Mouse (Mus musculus) forebrain, embryonic 11.5 days (tissue): Measurements from ENCODE around the gene Sema3e. TPM values are rescaled to one million over a fixed set of nuclear protein-coding genes. Genes with fewer than 3 reads are reported as not detected.

Experiments
- ATAC-seq: fragments of 200-750 bp; cut with Nextera tagmentation; replicated peaks from 2 replicates; pipeline ENCODE4 v1.8.0; 2017; ENCODE audit warnings: moderate TSS enrichment; ENCODE audit not compliant: low FRiP score
- DNase-seq: peaks from one replicate; pipeline ENCODE4 v3.0.0-alpha.2; 2017; ENCODE audit warnings: low spot score
- H3K27ac ChIP-seq: fragments of 300-500 bp; sonication (generic); 2 replicates; pipeline ENCODE4 v1.5.1; 2014; ENCODE audit warnings: low read depth, low read length
- H3K27me3 ChIP-seq: fragments of 300-500 bp; sonication (generic); 2 replicates; pipeline ENCODE4 v1.6.1; 2014; ENCODE audit warnings: mild to moderate bottlenecking, low read length, mixed read lengths; ENCODE audit not compliant: control insufficient read depth, insufficient read depth
- H3K36me3 ChIP-seq: fragments of 300-500 bp; sonication (generic); 2 replicates; pipeline ENCODE4 v1.6.1; 2014; ENCODE audit warnings: mild to moderate bottlenecking, low read length, moderate library complexity, mixed read lengths; ENCODE audit not compliant: control insufficient read depth, insufficient read depth
- H3K4me1 ChIP-seq: fragments of 300-500 bp; sonication (generic); replicated peaks from 2 replicates; pipeline ENCODE4 v1.6.1; 2014; ENCODE audit warnings: low read length, mixed read lengths; ENCODE audit not compliant: control insufficient read depth, insufficient read depth
- H3K4me2 ChIP-seq: fragments of 300-500 bp; sonication (generic); 2 replicates; pipeline ENCODE4 v1.6.1; 2014; ENCODE audit warnings: low read depth, mild to moderate bottlenecking, low read length, moderate library complexity, mixed read lengths; ENCODE audit not compliant: severe bottlenecking
- H3K4me3 ChIP-seq: fragments of 300-500 bp; sonication (generic); 2 replicates; pipeline ENCODE4 v1.5.1; 2014; ENCODE audit warnings: low read depth, low read length
- H3K9ac ChIP-seq: fragments of 300-500 bp; sonication (generic); 2 replicates; pipeline ENCODE4 v1.6.1; 2014; ENCODE audit warnings: low read length
- H3K9me3 ChIP-seq: fragments of 300-500 bp; sonication (generic); 2 replicates; pipeline ENCODE4 v1.6.1; 2016; ENCODE audit warnings: low read length, mixed read lengths; ENCODE audit not compliant: control insufficient read depth
- WGBS: fragments of 180-500 bp; shearing (Covaris S2); extraction: QIAGEN DNeasy Blood & Tissue Kit; methylation state at CpG from one replicate; pipeline ENCODE4 v1.1.7; 2014; 5-methylcytosine and 5-hydroxymethylcytosine counted together
- polyA plus RNA-seq: library from polyadenylated mRNA; unstranded; fragments of >200 nt; fragmentation: Nextera tagmentation; extraction: Ambion mirVana; gene quantifications from 2 replicates; pipeline ENCODE4 v1.2.1, GENCODE M21; 2014

Sema3e gene
- polyA plus RNA-seq, 1 experiment from 2014 or later: 1.1 TPM

GRCm38 (mm10) chr5:14138725-14139124 is 113.6 kb downstream of the Sema3e start:
- peak; percentile 68; the same call in 1 of the 2 replicates for ATAC-seq

GRCm38 (mm10) chr5:14162579-14162978 is 137.5 kb downstream of the Sema3e start:
- H3K9me3 ChIP-seq: no peaks in the 10 kb centered on the region
- no peaks in the 10 kb centered on the region for H3K27me3 ChIP-seq
- H3K9ac ChIP-seq: no peak overlapping the region
- no peak overlapping the region for H3K27ac ChIP-seq
- DNase-seq (no peak), ATAC-seq (no peak)
- WGBS: 89% methylated on average over 5 of the region's 5 CpGs
- H3K4me2 ChIP-seq: no peak overlapping the region
- no peaks in the 10 kb centered on the region for H3K4me1 ChIP-seq
- no peak overlapping the region for H3K4me3 ChIP-seq
- H3K36me3 ChIP-seq: no peaks in the 10 kb centered on the region

More at GRCm38 (mm10) chr5:14138725-14139124, 113.6 kb downstream of the Sema3e start:
- H3K27ac ChIP-seq: no peak overlapping the region
- no peak for DNase-seq
- 83% methylated on average over 1 of the region's 1 CpGs for WGBS
- H3K4me1 ChIP-seq: no peaks in the 10 kb centered on the region
- no peaks in the 10 kb centered on the region for H3K27me3 ChIP-seq
- no peak overlapping the region for H3K4me2 ChIP-seq
- no peak overlapping the region for H3K4me3 ChIP-seq
- no peaks in the 10 kb centered on the region for H3K9me3 ChIP-seq
- H3K36me3 ChIP-seq: no peaks in the 10 kb centered on the region
- H3K9ac ChIP-seq: no peak overlapping the region

DNA sequence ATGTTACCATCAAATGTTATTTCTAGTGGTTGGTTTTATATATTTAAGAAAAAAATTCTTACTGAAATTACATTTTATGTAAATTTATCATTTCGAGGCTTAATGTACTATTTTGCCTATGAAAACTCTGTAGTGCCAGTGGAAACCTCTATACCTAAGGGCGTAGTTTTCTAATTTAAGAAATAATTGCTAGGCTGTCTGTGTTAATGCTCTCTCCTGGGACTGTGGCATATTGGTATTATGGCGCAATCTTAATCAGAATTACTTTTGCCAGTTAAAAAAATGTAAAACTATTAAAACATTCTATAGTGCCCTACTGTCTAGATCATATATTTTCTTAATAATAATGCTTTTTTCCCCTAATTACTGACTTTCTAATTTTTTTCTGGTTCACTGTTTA is 138.2 kb downstream of the Sema3e start:
- no peaks in the 10 kb centered on the region for H3K4me1 ChIP-seq
- no peak overlapping the region for H3K4me2 ChIP-seq
- H3K9me3 ChIP-seq: no peaks in the 10 kb centered on the region
- DNase-seq (no peak), ATAC-seq (no peak)
- 93% methylated on average over 3 of the region's 3 CpGs for WGBS
- H3K4me3 ChIP-seq: no peak overlapping the region
- H3K27ac ChIP-seq: no peak overlapping the region
- no peaks in the 10 kb centered on the region for H3K36me3 ChIP-seq
- no peak overlapping the region for H3K9ac ChIP-seq
- H3K27me3 ChIP-seq: no peaks in the 10 kb centered on the region

DNA sequence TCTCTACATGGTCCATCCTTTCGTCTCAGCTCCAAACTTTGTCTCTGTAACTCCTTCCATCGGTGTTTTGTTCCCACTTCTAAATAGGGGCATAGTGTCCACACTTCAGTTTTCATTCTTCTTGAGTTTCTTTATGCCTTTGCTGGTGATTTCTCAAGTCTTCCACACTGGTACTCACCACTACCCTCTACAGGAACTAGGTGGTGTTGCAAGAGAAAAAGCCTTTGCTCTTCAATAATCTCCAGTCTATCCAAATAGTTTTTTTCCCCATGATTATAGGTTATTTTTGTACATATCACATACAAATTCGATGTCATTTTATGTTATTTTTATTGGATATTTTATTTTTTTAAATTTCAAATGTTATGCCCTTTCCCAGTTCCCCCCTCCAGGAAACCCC is 142.7 kb downstream of the Sema3e start:
- 60% methylated on average over 3 of the region's 3 CpGs for WGBS
- no peak overlapping the region for H3K4me3 ChIP-seq
- DNase-seq: no peak
- no peak overlapping the region for H3K4me2 ChIP-seq
- H3K27ac ChIP-seq: no peak overlapping the region
- no peak overlapping the region for H3K9ac ChIP-seq
- no peaks in the 10 kb centered on the region for H3K27me3 ChIP-seq
- H3K9me3 ChIP-seq: no peaks in the 10 kb centered on the region
- no peaks in the 10 kb centered on the region for H3K36me3 ChIP-seq
- no peak for ATAC-seq
- H3K4me1 ChIP-seq: no peaks in the 10 kb centered on the region

DNA sequence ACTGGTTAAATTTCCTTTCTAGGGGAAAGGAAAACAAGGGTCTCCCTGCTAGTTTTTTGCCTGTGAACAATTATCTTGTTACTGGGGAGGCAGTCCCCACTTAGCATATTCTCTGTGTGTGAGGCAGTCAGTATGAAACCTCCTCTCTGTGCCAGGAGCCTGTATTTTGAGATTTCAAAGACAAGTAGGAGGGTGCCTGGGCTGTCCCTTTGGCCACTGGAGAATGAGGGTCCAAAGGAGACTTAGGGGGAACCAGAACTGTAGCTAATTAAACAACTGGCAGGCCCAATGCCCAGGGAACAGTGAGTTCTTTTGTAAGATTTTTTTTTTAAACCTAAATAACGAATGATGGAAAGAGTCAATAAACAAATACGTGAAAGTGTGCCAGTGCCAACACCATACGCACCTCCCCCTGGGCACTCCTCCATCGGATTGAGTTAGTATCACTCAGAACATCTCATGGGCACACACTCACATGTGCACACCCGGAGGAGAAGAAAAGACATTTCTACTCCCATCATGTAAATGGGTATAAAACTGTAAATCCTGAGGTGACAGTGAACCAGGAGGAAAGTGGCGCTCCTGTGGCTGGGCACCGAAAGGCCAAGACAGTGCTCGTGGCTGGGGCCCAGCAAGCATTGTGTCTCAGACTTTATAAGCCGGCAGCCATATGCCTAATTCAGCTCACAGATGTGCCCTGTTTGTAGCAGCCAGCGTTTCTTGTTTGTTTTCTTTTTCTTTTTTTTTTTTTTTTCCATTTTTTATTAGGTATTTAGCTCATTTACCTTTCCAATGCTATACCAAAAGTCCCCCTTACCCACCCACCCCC is 148.5 kb downstream of the Sema3e start:
- 85% methylated on average over 10 of the region's 10 CpGs for WGBS
- no peak overlapping the region for H3K4me3 ChIP-seq

GRCm38 (mm10) chr5:14180571-14180970 is 155.5 kb downstream of the Sema3e start:
- no peak overlapping the region for H3K4me3 ChIP-seq
- H3K36me3 ChIP-seq: no peaks in the 10 kb centered on the region
- H3K27me3 ChIP-seq: no peaks in the 10 kb centered on the region
- H3K9ac ChIP-seq: no peak overlapping the region
- DNase-seq (no peak), ATAC-seq (no peak)
- H3K9me3 ChIP-seq: no peaks in the 10 kb centered on the region
- H3K27ac ChIP-seq: no peak overlapping the region
- no peak overlapping the region for H3K4me2 ChIP-seq
- WGBS: 83% methylated on average over 10 of the region's 10 CpGs
- no peaks in the 10 kb centered on the region for H3K4me1 ChIP-seq

More for the DNA sequence above, 148.5 kb downstream of the Sema3e start:
- H3K9me3 ChIP-seq: no peaks in the 10 kb centered on the region
- H3K4me2 ChIP-seq: no peak overlapping the region
- no peak overlapping the region for H3K9ac ChIP-seq
- no peak for DNase-seq
- H3K4me1 ChIP-seq: no peaks in the 10 kb centered on the region
- no peaks in the 10 kb centered on the region for H3K27me3 ChIP-seq
- no peaks in the 10 kb centered on the region for H3K36me3 ChIP-seq
- ATAC-seq: no peak
- no peak overlapping the region for H3K27ac ChIP-seq

DNA sequence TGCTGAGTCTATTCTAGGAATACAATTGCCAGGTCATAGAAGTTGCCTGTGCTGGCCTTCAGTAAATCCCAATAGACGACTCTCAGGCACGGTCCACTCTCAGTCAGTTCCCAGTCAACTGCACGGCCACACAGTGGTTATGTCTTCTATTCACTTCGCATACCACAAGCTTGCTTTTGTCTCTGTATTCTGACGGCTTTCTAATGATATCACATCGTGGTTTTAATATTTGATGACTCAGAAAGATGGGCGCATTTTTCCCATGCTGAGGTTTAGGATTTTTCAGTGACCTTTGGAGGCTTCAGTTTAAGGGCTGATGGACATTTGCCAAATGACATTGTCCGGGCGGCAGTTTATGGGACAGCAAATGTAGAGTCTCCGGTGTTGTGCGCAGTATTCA is 157.1 kb downstream of the Sema3e start:
- H3K27ac ChIP-seq: no peak overlapping the region
- H3K9ac ChIP-seq: no peak overlapping the region
- no peaks in the 10 kb centered on the region for H3K9me3 ChIP-seq
- H3K4me3 ChIP-seq: no peak overlapping the region
- WGBS: 87% methylated on average over 11 of the region's 11 CpGs
- no peak overlapping the region for H3K4me2 ChIP-seq
- DNase-seq: no peak
- ATAC-seq: no peak
- H3K4me1 ChIP-seq: no peaks in the 10 kb centered on the region
- no peaks in the 10 kb centered on the region for H3K36me3 ChIP-seq
- no peaks in the 10 kb centered on the region for H3K27me3 ChIP-seq

DNA sequence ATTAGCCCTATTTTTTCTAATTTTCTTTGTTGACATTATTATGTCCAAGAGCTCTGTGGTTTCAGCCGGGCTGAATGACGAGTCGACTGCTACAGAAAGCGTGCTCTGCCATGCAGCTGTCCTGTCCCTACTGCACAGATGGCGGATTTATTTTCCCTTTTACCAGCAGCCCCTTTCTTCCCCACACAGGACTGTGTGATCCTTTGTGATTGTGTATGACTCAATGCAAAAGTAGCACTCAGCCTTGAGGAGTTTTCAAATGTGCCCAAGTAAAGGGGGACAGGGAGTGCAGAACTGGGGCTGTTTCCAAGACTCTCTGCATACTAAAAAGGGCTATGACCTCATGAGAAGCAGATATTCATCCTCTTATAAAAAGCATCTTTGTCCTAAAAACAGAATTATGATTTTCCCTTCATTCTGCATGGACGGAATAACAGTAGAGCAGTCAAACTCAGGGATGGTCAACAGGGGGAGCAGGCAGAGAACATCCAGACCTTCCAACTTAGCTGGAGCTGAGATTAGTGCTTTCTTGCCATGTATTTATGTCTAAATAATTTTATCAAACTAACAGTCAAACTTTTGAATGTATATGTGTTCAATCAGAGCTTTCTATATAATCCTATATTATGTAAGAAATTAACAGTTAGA is 170.2 kb downstream of the Sema3e start:
- no peaks in the 10 kb centered on the region for H3K4me1 ChIP-seq
- 42% methylated on average over 6 of the region's 6 CpGs for WGBS
- DNase-seq: no peak
- H3K9me3 ChIP-seq: no peaks in the 10 kb centered on the region
- no peak overlapping the region for H3K4me2 ChIP-seq
- no peaks in the 10 kb centered on the region for H3K27me3 ChIP-seq
- H3K36me3 ChIP-seq: no peaks in the 10 kb centered on the region
- no peak overlapping the region; the same call in 1 of the 2 replicates for H3K27ac ChIP-seq
- no peak overlapping the region for H3K4me3 ChIP-seq
- no peak overlapping the region for H3K9ac ChIP-seq
- ATAC-seq: peak; percentile 93
